ENCODE assay signal across 10 mouse cellular contexts in the genomic region with DNA sequence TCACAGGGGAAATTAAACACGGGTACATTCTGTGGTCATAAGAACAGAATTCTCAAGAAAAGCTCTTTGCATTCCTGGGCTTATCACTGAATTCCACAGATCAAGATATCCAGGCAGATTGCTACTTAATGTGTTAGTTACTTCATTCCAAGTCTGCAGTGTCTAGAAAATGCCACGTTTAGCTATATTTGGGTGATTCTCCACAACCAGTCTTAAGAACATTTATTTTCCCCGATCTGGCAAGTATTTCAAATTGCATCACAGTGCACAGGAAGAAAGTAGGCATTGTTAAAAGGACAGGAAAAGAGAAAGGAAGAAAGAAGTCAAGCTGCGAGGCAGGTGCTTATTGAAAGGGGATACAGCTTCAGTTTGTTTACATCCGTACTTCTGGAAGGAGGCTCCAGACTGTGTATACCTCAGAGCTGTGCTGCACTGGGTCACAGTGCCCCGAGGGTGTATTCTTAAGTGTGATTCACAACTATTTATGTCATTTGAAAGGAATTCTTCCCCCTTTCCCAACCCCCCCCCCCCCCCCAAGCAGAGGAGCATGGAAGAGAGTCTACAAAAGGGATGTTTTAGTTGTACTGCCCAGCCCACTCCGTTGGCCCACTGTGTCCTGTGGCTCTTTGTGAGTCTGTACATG.
A peak's percentile ranks its signal among the peaks of the same experiment; 100 is the strongest.
DNase-seq lines count a peak whose midpoint lies in the region; ATAC-seq lines count a peak whose summit lies in the region.
"Had no signal": no experiment of that assay in that cellular context is flagged by ENCODE, and none has a peak within 500 bp of the region (broad histone marks: within the 10 kb centered on the region; RNA-seq: fewer than 3 reads in every experiment).

No protein-coding gene starts in this region.

- H3K27ac ChIP-seq in heart, embryonic 16.5 days (ENCODE audit: low read length): peak overlapping the region; percentile 58
- H3K27ac ChIP-seq in embryonic facial prominence, embryonic 10.5 days (replicated peaks): peak overlapping the region; percentile 72
- H3K27ac ChIP-seq in limb, embryonic 10.5 days: peak overlapping the region; percentile 31; the same call in 1 of the 2 replicates

- H3K4me2 ChIP-seq in heart, embryonic 16.5 days (ENCODE audit: low read depth, low read length): no peak overlapping the region

- peaks cover 18% of the 10 kb centered on the region for H3K4me1 ChIP-seq in heart, embryonic 16.5 days (ENCODE audit: control insufficient read depth, insufficient read depth, low read length)
- peaks cover 52% of the 10 kb centered on the region for H3K4me1 ChIP-seq in embryonic facial prominence, embryonic 10.5 days
- peaks cover 41% of the 10 kb centered on the region for H3K4me1 ChIP-seq in limb, embryonic 10.5 days

- peaks cover 7% of the 10 kb centered on the region for H3K36me3 ChIP-seq in heart, embryonic 16.5 days (ENCODE audit: control insufficient read depth, insufficient read depth)
- peaks cover 15% of the 10 kb centered on the region for H3K36me3 ChIP-seq in embryonic facial prominence, embryonic 10.5 days (replicated peaks)
- H3K36me3 ChIP-seq in limb, embryonic 10.5 days: peaks cover 6% of the 10 kb centered on the region; the same call in 1 of the 2 replicates

- intact Hi-C loops in heart, postnatal 36 days (cut with DNase I): no loop called here

- no peaks in the 10 kb centered on the region for H3K27me3 ChIP-seq in heart, embryonic 16.5 days (ENCODE audit: control insufficient read depth, insufficient read depth, low read length)
- no peaks in the 10 kb centered on the region for H3K27me3 ChIP-seq in embryonic facial prominence, embryonic 10.5 days (replicated peaks; ENCODE audit: low read depth, poor library complexity, severe bottlenecking)
- no peaks in the 10 kb centered on the region for H3K27me3 ChIP-seq in limb, embryonic 10.5 days (ENCODE audit: low read depth, poor library complexity, severe bottlenecking)

- no peak overlapping the region for H3K9ac ChIP-seq in heart, embryonic 16.5 days (ENCODE audit: low read length)

- H3K9me3 ChIP-seq in heart, embryonic 16.5 days (replicated peaks; ENCODE audit: control insufficient read depth, low read length): 0 out of 2 replicates have a peak, but pooled peaks cover 2% of the 10 kb centered on the region
- peaks cover 4% of the 10 kb centered on the region; the same call in 1 of the 2 replicates for H3K9me3 ChIP-seq in embryonic facial prominence, embryonic 10.5 days
- no peaks in the 10 kb centered on the region for H3K9me3 ChIP-seq in limb, embryonic 10.5 days (replicated peaks)

- DNase-seq in heart, postnatal 36 days: no peak
- DNase-seq in 3T3-L1 (ENCODE audit: low read depth, low spot score): peak; percentile 87
- DNase-seq in embryonic facial prominence, embryonic 10.5 days (ENCODE audit: low spot score): peak; percentile 51
- no peak for DNase-seq in limb, embryonic 10.5 days (ENCODE audit: low spot score)
- no peak for DNase-seq in cerebellum, postnatal 25 days
- DNase-seq in urinary bladder, postnatal 25 days (ENCODE audit: low spot score): no peak
- no peak for DNase-seq in gastrocnemius, postnatal 10 days
- DNase-seq: gastrocnemius, postnatal 14 days had no signal

- ATAC-seq in heart, embryonic 16.5 days (replicated peaks; ENCODE audit: extremely low read depth, insufficient read depth, low FRiP score): 0 out of 2 replicates have a peak, but pooled peaks have one; percentile 44

- H3K4me3 ChIP-seq in heart, embryonic 16.5 days (ENCODE audit: low read length): no peak overlapping the region
- H3K4me3 ChIP-seq in embryonic facial prominence, embryonic 10.5 days: no peak overlapping the region
- no peak overlapping the region for H3K4me3 ChIP-seq in limb, embryonic 10.5 days
- H3K4me3 ChIP-seq: myocyte had no signal

- 32% methylated on average over 7 of the region's 7 CpGs for WGBS in heart, embryonic 16.5 days
- 21% methylated on average over 7 of the region's 7 CpGs for WGBS in embryonic facial prominence, embryonic 10.5 days
- 56% methylated on average over 7 of the region's 7 CpGs for WGBS in limb, embryonic 10.5 days

Comparison
In these comparisons a context has a peak if more than half of its experiments do, and no peak if none do; other contexts are left out.
1. DNase-seq: peak in 3T3-L1 (single experiment) and embryonic facial prominence, embryonic 10.5 days (single experiment); none in heart, postnatal 36 days (0 of 2), limb, embryonic 10.5 days (single experiment), cerebellum, postnatal 25 days (0 of 2), urinary bladder, postnatal 25 days (single experiment) and gastrocnemius, postnatal 10 days (single experiment).
2. Peak in every context shown above with its lines, with median percentiles within 50 percentile points of each other: H3K27ac ChIP-seq.